ENCODE assay signal across 7 mouse cellular contexts in genomic region chr10:100487097-100487978, GRCm38 (mm10). TPM values are rescaled to one million over a fixed set of nuclear protein-coding genes. Genes with fewer than 3 reads are reported as not detected.
DNase-seq lines count a peak whose midpoint lies in the region; ATAC-seq lines count a peak whose summit lies in the region.

Gene Tmtc3, minus strand, starts transcription at chr10:100487350.
Gene Cep290, plus strand, starts transcription at chr10:100487558.

- peak; percentile 99 for ATAC-seq in embryonic facial prominence, embryonic 12.5 days (ENCODE audit: insufficient number of reproducible peaks, insufficient read depth, low FRiP score, low TSS enrichment)
- peak; percentile 100 for ATAC-seq in limb, embryonic 11.5 days (ENCODE audit: insufficient number of reproducible peaks, low FRiP score, low TSS enrichment, low read depth)
- peak; percentile 99 for ATAC-seq in midbrain, embryonic 14.5 days (ENCODE audit: low FRiP score, low TSS enrichment)

- H3K36me3 ChIP-seq in embryonic facial prominence, embryonic 12.5 days: 0 out of 2 replicates have a peak, but pooled peaks cover 4% of the 10 kb centered on the region
- no peaks in the 10 kb centered on the region for H3K36me3 ChIP-seq in limb, embryonic 11.5 days (ENCODE audit: control insufficient read depth, insufficient read depth, low read length)
- H3K36me3 ChIP-seq in midbrain, embryonic 14.5 days (ENCODE audit: control insufficient read depth, insufficient read depth, low read length): 0 out of 2 replicates have a peak, but pooled peaks cover 8% of the 10 kb centered on the region

- no peaks in the 10 kb centered on the region for H3K9me3 ChIP-seq in embryonic facial prominence, embryonic 12.5 days
- H3K9me3 ChIP-seq in limb, embryonic 11.5 days (ENCODE audit: control insufficient read depth, low read length): no peaks in the 10 kb centered on the region
- no peaks in the 10 kb centered on the region for H3K9me3 ChIP-seq in midbrain, embryonic 14.5 days (ENCODE audit: control insufficient read depth, low read length)

- H3K9ac ChIP-seq in embryonic facial prominence, embryonic 12.5 days: peak within 1 kb of the TSS; percentile 76
- H3K9ac ChIP-seq in limb, embryonic 11.5 days (ENCODE audit: low read length): peak within 1 kb of the TSS; percentile 81
- H3K9ac ChIP-seq in midbrain, embryonic 14.5 days (replicated peaks; ENCODE audit: low read length): peak within 1 kb of the TSS; percentile 79

- H3K27me3 ChIP-seq in embryonic facial prominence, embryonic 12.5 days: no peaks in the 10 kb centered on the region
- H3K27me3 ChIP-seq in limb, embryonic 11.5 days (ENCODE audit: control insufficient read depth, insufficient read depth, low read length): no peaks in the 10 kb centered on the region
- no peaks in the 10 kb centered on the region for H3K27me3 ChIP-seq in midbrain, embryonic 14.5 days (ENCODE audit: control insufficient read depth, insufficient read depth, low read length)

- peak within 1 kb of the TSS; percentile 81 for H3K27ac ChIP-seq in embryonic facial prominence, embryonic 12.5 days
- peak within 1 kb of the TSS; percentile 21; the same call in 1 of the 2 replicates for H3K27ac ChIP-seq in limb, embryonic 11.5 days (replicated peaks; ENCODE audit: low read depth, low read length)
- H3K27ac ChIP-seq in midbrain, embryonic 14.5 days (replicated peaks; ENCODE audit: low read depth, low read length): peak within 1 kb of the TSS; percentile 64

- peak within 1 kb of the TSS; percentile 71 for H3K4me3 ChIP-seq in embryonic facial prominence, embryonic 12.5 days
- peak within 1 kb of the TSS; percentile 77 for H3K4me3 ChIP-seq in limb, embryonic 11.5 days (ENCODE audit: low read depth, low read length)
- peak within 1 kb of the TSS; percentile 76 for H3K4me3 ChIP-seq in midbrain, embryonic 14.5 days (replicated peaks; ENCODE audit: low read depth, low read length)

- peak; percentile 91 for DNase-seq in adrenal gland, postnatal 25 days
- peak; percentile 100 for DNase-seq in heart, adult 11 months
- DNase-seq in kidney, adult 18-20 months: peak; percentile 96
- DNase-seq in limb, embryonic 11.5 days (ENCODE audit: low spot score): peak; percentile 92
- peak; percentile 98 for DNase-seq in midbrain, embryonic 14.5 days
- peak; percentile 58 to 60 for DNase-seq in spleen, adult 18-20 months

- WGBS in embryonic facial prominence, embryonic 12.5 days: under 1% methylated on average over 63 of the region's 63 CpGs
- under 1% methylated on average over 63 of the region's 63 CpGs for WGBS in limb, embryonic 11.5 days
- WGBS in midbrain, embryonic 14.5 days: under 1% methylated on average over 63 of the region's 63 CpGs

- H3K4me1 ChIP-seq in embryonic facial prominence, embryonic 12.5 days: peaks cover 2% of the 10 kb centered on the region; the same call in 1 of the 2 replicates
- 0 out of 2 replicates have a peak, but pooled peaks cover 3% of the 10 kb centered on the region for H3K4me1 ChIP-seq in limb, embryonic 11.5 days (ENCODE audit: control insufficient read depth, insufficient read depth, low read length)
- H3K4me1 ChIP-seq in midbrain, embryonic 14.5 days (ENCODE audit: control insufficient read depth, insufficient read depth, low read length): peaks cover 5% of the 10 kb centered on the region; the same call in 1 of the 2 replicates

- peak within 1 kb of the TSS; percentile 82 for H3K4me2 ChIP-seq in embryonic facial prominence, embryonic 12.5 days (replicated peaks)
- peak within 1 kb of the TSS; percentile 86 for H3K4me2 ChIP-seq in limb, embryonic 11.5 days (ENCODE audit: low read depth, severe bottlenecking)
- H3K4me2 ChIP-seq in midbrain, embryonic 14.5 days (ENCODE audit: low read length): peak within 1 kb of the TSS; percentile 80

RNA-seq across cellular contexts. Expression of gene Tmtc3, which starts in this region (rescaled TPM):
- total RNA-seq in adrenal gland, postnatal 25 days (2021): 22.4 and 26.8 TPM in 2 replicates
- 24.4 and 25.7 TPM in 2 replicates for polyA plus RNA-seq in embryonic facial prominence, embryonic 12.5 days (2016; fragmentation: Nextera tagmentation; extraction: Ambion mirVana)
- polyA plus RNA-seq in limb, embryonic 11.5 days (2014; fragmentation: Nextera tagmentation; extraction: Ambion mirVana): 26.7 and 30.4 TPM in 2 replicates
- polyA plus RNA-seq in midbrain, embryonic 14.5 days (2014; fragmentation: Nextera tagmentation; extraction: Ambion mirVana): 10.3 and 11.7 TPM in 2 replicates

RNA-seq across cellular contexts. Expression of gene Cep290, which starts in this region (rescaled TPM):
- 14.0 and 14.2 TPM in 2 replicates for total RNA-seq in adrenal gland, postnatal 25 days (2021)
- polyA plus RNA-seq in embryonic facial prominence, embryonic 12.5 days (2016; fragmentation: Nextera tagmentation; extraction: Ambion mirVana): 6.8 and 7.3 TPM in 2 replicates
- 6.1 and 8.0 TPM in 2 replicates for polyA plus RNA-seq in limb, embryonic 11.5 days (2014; fragmentation: Nextera tagmentation; extraction: Ambion mirVana)
- polyA plus RNA-seq in midbrain, embryonic 14.5 days (2014; fragmentation: Nextera tagmentation; extraction: Ambion mirVana): 7.4 TPM in 2 replicates

Comparison
In these comparisons a context has a peak if more than half of its experiments do, and no peak if none do; other contexts are left out.
1. Peak in every context shown above with its lines: DNase-seq, ATAC-seq, H3K4me3 ChIP-seq and H3K27ac ChIP-seq.
2. H3K27ac ChIP-seq: peak in every context shown above with its lines; median percentile 81 in embryonic facial prominence, embryonic 12.5 days; 64 in midbrain, embryonic 14.5 days; 21 in limb, embryonic 11.5 days.